Mouse (Mus musculus): ENCODE results near the gene Snx11. TPM values are rescaled to one million over a fixed set of nuclear protein-coding genes. Genes with fewer than 3 reads are reported as not detected.
A peak's percentile ranks its signal among the peaks of the same experiment; 100 is the strongest.
"Not testable (repeated sequence)": the region's sequence is repeated elsewhere in the genome, so short reads cannot be mapped to it uniquely, and the experiment has no call there.

Snx11 gene
- polyA plus RNA-seq, 1 experiment from 2014 or later: 18.7 TPM

GRCm38 (mm10) chr11:96788871-96789795, 11.8 kb upstream of the Snx11 start, which contains the start of gene Cbx1:
Gene Cbx1 (plus strand): TSS chr11:96789127.
- Histone ChIP-seq H3K36me3 (ENCODE audit: insufficient read depth, low read length) (no peaks in the 10 kb centered on the region), H3K9ac (replicated peaks; ENCODE audit: low read depth) (peak within 1 kb of the TSS; percentile 58), H3K27ac (ENCODE audit: low read length) (peak within 1 kb of the TSS; percentile 81), H3K4me3 (ENCODE audit: low read depth, low read length) (peak within 1 kb of the TSS; percentile 84), H3K4me2 (replicated peaks; ENCODE audit: low read depth, low read length) (peak within 1 kb of the TSS; percentile 49), H3K4me1 (ENCODE audit: insufficient read depth, low read depth, low read length) (peaks cover 5% of the 10 kb centered on the region; the same call in 1 of the 2 replicates), H3K27me3 (replicated peaks; ENCODE audit: insufficient read depth, low read length) (no peaks in the 10 kb centered on the region), H3K9me3 (ENCODE audit: low read length) (no peaks in the 10 kb centered on the region)
- under 1% methylated on average over 92 of the region's 93 CpGs for WGBS
- 0 out of 2 replicates have a peak, but pooled peaks have one; percentile 22 for TF ChIP-seq EP300 (IDR thresholded peaks at IDR 0.05)
- TF ChIP-seq CTCF (IDR thresholded peaks at IDR 0.05): no peak
- DNase-seq (ENCODE audit: low spot score): peak; percentile 96
- peak; percentile 98 for ATAC-seq

- no peak for ATAC-seq
- Histone ChIP-seq H3K4me3 (ENCODE audit: low read depth, low read length) (no peak overlapping the region), H3K4me1 (ENCODE audit: insufficient read depth, low read depth, low read length) (peaks cover 5% of the 10 kb centered on the region; the same call in 1 of the 2 replicates), H3K4me2 (replicated peaks; ENCODE audit: low read depth, low read length) (no peak overlapping the region), H3K36me3 (ENCODE audit: insufficient read depth, low read length) (no peaks in the 10 kb centered on the region), H3K27me3 (replicated peaks; ENCODE audit: insufficient read depth, low read length) (no peaks in the 10 kb centered on the region), H3K9ac (replicated peaks; ENCODE audit: low read depth) (no peak overlapping the region), H3K27ac (ENCODE audit: low read length) (no peak overlapping the region), H3K9me3 (ENCODE audit: low read length) (no peaks in the 10 kb centered on the region)
- 33% methylated on average over 9 of the region's 9 CpGs for WGBS
- no peak for DNase-seq (ENCODE audit: low spot score)
- TF ChIP-seq CTCF (IDR thresholded peaks at IDR 0.05) (no peak), EP300 (IDR thresholded peaks at IDR 0.05) (no peak)
These were observed 9.5 kb upstream of the Snx11 start for GRCm38 (mm10) chr11:96786731-96787450.

- WGBS: 14% methylated on average over 7 of the region's 7 CpGs
- H3K4me2 ChIP-seq (replicated peaks; ENCODE audit: low read depth, low read length); H3K4me3 ChIP-seq (ENCODE audit: low read depth, low read length); H3K9me3 ChIP-seq (ENCODE audit: low read length); H3K27ac ChIP-seq (ENCODE audit: low read length); ATAC-seq; H3K4me1 ChIP-seq (ENCODE audit: insufficient read depth, low read depth, low read length); H3K36me3 ChIP-seq (ENCODE audit: insufficient read depth, low read length); H3K9ac ChIP-seq (replicated peaks; ENCODE audit: low read depth); H3K27me3 ChIP-seq (replicated peaks; ENCODE audit: insufficient read depth, low read length): not testable (repeated sequence)
- peak; percentile 63 for DNase-seq (ENCODE audit: low spot score)
- peak; percentile 77 for TF ChIP-seq CTCF (IDR thresholded peaks at IDR 0.05)
These were observed 7.5 kb upstream of the Snx11 start for GRCm38 (mm10) chr11:96784847-96785246.

- H3K4me3 ChIP-seq (ENCODE audit: low read depth, low read length): no peak overlapping the region
- DNase-seq (ENCODE audit: low spot score) (no peak), ATAC-seq (no peak)
- H3K4me2 ChIP-seq (replicated peaks; ENCODE audit: low read depth, low read length): no peak overlapping the region
- no peaks in the 10 kb centered on the region for H3K36me3 ChIP-seq (ENCODE audit: insufficient read depth, low read length)
- no peaks in the 10 kb centered on the region for H3K27me3 ChIP-seq (replicated peaks; ENCODE audit: insufficient read depth, low read length)
- 0 out of 2 replicates have a peak, but pooled peaks cover 2% of the 10 kb centered on the region for H3K4me1 ChIP-seq (ENCODE audit: insufficient read depth, low read depth, low read length)
- H3K9ac ChIP-seq (replicated peaks; ENCODE audit: low read depth): no peak overlapping the region
- 52% methylated on average over 2 of the region's 2 CpGs for WGBS
- no peaks in the 10 kb centered on the region for H3K9me3 ChIP-seq (ENCODE audit: low read length)
- TF ChIP-seq EP300 (IDR thresholded peaks at IDR 0.05) (no peak), CTCF (IDR thresholded peaks at IDR 0.05) (peak; percentile 57)
- no peak overlapping the region for H3K27ac ChIP-seq (ENCODE audit: low read length)
These were observed 4.1 kb upstream of the Snx11 start for GRCm38 (mm10) chr11:96781425-96781824.

GRCm38 (mm10) chr11:96780306-96780705, 2.9 kb upstream of the Snx11 start:
- Histone ChIP-seq H3K4me2 (replicated peaks; ENCODE audit: low read depth, low read length) (no peak overlapping the region), H3K9ac (replicated peaks; ENCODE audit: low read depth) (no peak overlapping the region), H3K27ac (ENCODE audit: low read length) (no peak overlapping the region), H3K36me3 (ENCODE audit: insufficient read depth, low read length) (no peaks in the 10 kb centered on the region), H3K9me3 (ENCODE audit: low read length) (no peaks in the 10 kb centered on the region), H3K4me1 (ENCODE audit: insufficient read depth, low read depth, low read length) (0 out of 2 replicates have a peak, but pooled peaks cover 3% of the 10 kb centered on the region), H3K27me3 (replicated peaks; ENCODE audit: insufficient read depth, low read length) (no peaks in the 10 kb centered on the region), H3K4me3 (ENCODE audit: low read depth, low read length) (no peak overlapping the region)
- ATAC-seq (no peak), DNase-seq (ENCODE audit: low spot score) (no peak)
- TF ChIP-seq CTCF (IDR thresholded peaks at IDR 0.05): no peak
- no peak for TF ChIP-seq EP300 (IDR thresholded peaks at IDR 0.05)
- 72% methylated on average over 5 of the region's 5 CpGs for WGBS

GRCm38 (mm10) chr11:96778061-96778627, 785 bp upstream of the Snx11 start:
- WGBS: 61% methylated on average over 10 of the region's 10 CpGs

More at GRCm38 (mm10) chr11:96778061-96778627, 785 bp upstream of the Snx11 start:
- not testable (repeated sequence) for ATAC-seq; DNase-seq (ENCODE audit: low spot score); H3K36me3 ChIP-seq (ENCODE audit: insufficient read depth, low read length); H3K27me3 ChIP-seq (replicated peaks; ENCODE audit: insufficient read depth, low read length); H3K9me3 ChIP-seq (ENCODE audit: low read length); H3K4me1 ChIP-seq (ENCODE audit: insufficient read depth, low read depth, low read length)
- Histone ChIP-seq H3K4me2 (replicated peaks; ENCODE audit: low read depth, low read length) (peak overlapping the region; percentile 78), H3K27ac (ENCODE audit: low read length) (peak overlapping the region; percentile 66; the same call in 1 of the 2 replicates), H3K4me3 (ENCODE audit: low read depth, low read length) (peak overlapping the region; percentile 68), H3K9ac (replicated peaks; ENCODE audit: low read depth) (0 out of 2 replicates have a peak overlapping the region, but pooled peaks have one; percentile 9)
